Mouse (Mus musculus) cortical plate, adult 2 months (tissue): Measurements from ENCODE around the gene Ppef2.

Experiments used
- CTCF ChIP-seq: fragments of 200-500 bp; IDR thresholded peaks from 2 replicates; pipeline ENCODE4 v1.5.1; 2011; ENCODE audit warnings: mild to moderate bottlenecking, control low read depth, low read length; ENCODE audit not compliant: insufficient read depth; ENCODE audit errors: extremely low read depth
- POLR2A ChIP-seq: fragments of 200-500 bp; IDR thresholded peaks from 2 replicates; pipeline ENCODE4 v1.6.1; 2011; ENCODE audit warnings: mild to moderate bottlenecking, low read length, control low read depth; ENCODE audit not compliant: insufficient read depth; ENCODE audit errors: extremely low read depth

GRCm38 (mm10) chr5:92218915-92219793, 36.9 kb downstream of the Ppef2 start:
- TF ChIP-seq CTCF = no peak
- no peak for TF ChIP-seq POLR2A
